Mouse (Mus musculus): ENCODE data around the gene Gnb1.
A peak's percentile ranks its signal among the peaks of the same experiment; 100 is the strongest.

Gene Gnb1

DNA sequence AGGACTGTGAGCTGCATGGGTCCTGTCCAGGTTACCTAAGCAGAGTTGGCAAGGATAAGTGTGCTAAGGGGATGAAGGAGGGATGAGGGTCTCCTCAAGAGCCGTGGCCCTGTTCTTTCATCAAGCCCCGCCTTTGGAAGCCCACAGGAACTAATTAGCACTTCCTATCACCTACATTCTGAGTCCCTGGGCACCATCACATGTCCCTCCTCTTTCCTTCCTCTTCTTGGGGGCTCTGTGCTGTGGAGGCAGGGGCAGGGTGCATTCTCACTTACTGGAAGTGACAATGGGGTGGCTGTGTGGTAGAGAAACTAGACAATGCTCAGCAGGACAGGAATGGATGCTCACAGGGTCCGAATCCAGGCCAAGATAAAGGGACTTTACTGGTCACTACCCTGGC lies 3.4 kb upstream of the Gnb1 start:
- DNase-seq, result no peak

DNA sequence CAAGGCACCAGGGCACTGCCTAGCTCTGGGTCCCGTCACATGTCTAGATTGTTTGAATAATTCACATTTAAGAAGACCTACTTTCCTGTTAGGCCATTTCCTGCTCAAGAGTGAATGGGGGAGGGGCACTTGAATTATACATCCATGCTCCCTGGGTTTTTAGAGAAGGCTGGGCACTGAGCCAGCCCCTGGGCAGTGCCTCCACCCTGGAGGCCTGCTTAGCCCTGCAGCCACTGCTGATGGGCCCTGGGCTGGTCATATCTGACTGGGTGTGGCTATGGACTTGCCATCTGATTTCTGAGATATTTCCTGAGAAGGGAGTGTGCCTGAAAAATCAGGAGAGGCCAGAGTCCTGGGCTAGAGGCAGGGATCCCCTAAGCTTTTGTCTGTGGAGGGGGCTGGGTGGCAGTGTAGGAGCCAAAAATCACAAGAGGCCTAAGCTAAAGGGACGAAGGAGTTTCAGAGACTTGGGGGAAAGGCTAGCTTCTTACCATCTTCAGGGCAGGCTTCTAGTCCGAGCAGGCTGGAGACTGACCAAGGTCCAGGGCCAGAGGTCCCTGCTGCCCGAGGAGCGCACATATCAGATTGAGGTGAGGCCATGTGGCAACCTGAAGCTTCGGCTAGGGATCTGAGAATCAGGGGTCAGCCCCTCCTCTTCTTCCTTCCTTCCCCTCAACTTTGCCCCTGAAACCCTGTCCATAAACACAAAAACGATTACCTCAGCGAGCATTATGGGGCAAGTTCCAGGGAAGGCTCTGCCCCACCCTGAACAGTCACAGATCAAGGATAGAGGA lies 2.7 kb upstream of the Gnb1 start:
- DNase-seq, result no peak

GRCm38 (mm10) chr4:155489101-155489970 lies 1.8 kb upstream of the Gnb1 start:
- no peak for DNase-seq

DNA sequence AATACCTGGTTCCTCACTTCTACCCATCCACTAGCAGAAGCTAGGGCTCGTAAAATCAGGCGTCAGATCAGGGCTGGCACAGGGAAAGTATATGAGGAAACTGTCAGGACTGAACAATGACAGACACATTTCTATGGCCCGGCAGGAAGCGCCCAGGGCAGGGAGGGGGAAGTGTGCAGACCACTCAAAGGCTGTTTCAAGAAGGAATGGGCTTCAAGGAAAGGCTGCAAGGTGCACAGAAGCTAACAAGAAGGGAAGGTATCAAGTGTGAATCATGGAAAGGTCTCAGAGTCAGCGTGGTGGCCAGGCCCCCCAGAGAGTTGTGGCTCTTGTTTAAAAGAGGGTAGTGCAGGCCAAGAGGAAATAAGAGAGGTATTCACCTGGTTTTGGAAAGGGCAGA lies 705 bp upstream of the Gnb1 start:
- DNase-seq, result no peak

- no peak for DNase-seq
These were observed 469 bp downstream of the Gnb1 start for GRCm38 (mm10) chr4:155491529-155492130.

GRCm38 (mm10) chr4:155492131-155492633 lies 1.0 kb downstream of the Gnb1 start:
- peak; percentile 63 for DNase-seq

GRCm38 (mm10) chr4:155494891-155495290 lies 3.7 kb downstream of the Gnb1 start:
- no peak for DNase-seq

- no peak for DNase-seq
These were observed 6.8 kb downstream of the Gnb1 start for GRCm38 (mm10) chr4:155497963-155498362.

GRCm38 (mm10) chr4:155501126-155501525 lies 10.0 kb downstream of the Gnb1 start:
- DNase-seq, result no peak

DNA sequence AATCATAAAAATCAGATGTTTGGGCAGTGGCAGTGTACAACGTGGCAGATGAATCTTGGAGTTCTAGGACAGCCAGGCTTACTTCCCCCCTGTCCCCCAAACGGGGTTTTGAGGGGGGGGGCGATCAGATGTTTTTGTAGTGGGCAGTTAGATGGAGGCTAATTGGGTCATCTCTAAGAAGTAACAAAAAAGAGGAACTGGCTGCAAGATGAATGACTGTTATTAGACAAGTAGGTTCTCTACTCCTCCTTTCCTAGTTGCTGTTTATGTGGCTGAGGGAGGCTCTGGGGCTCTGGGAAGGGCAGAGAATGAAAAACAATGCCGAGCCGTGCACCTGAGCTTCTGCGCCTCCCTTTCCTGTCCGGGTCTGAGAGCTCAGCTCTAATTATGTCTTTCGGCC lies 13.9 kb downstream of the Gnb1 start:
- DNase-seq, result no peak

DNA sequence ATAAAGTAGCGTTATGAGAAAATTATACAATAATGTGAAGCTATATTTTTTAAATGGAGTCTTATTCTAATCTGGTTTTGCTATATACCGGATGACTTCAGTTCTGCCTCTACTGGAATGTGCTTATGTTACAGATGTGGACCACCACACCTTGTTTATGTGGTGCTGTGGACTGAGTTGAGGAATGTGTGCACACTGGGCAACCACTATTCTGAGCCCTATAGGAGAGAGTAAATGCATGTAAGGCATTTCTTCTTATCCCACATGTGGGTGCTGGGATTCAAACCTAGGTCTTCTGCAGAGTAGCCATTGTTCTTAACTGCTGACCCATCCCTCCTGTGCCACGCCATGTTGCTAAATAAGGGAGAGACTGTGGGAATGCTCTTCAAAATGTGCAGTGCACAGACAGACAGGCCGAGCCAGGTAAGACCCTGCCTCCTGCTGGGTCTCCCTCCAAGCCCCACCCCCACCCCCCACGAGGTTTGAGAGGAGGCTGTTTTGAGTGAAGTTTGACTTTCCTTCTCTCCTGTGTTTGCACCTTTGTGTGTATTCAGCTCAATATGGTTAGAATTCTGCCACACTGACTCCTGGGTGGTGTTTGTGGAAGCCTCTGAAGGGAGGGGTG lies 14.6 kb downstream of the Gnb1 start:
- DNase-seq, result no peak

GRCm38 (mm10) chr4:155508614-155509013 lies 17.5 kb downstream of the Gnb1 start:
- no peak for DNase-seq

GRCm38 (mm10) chr4:155510981-155511380 lies 19.8 kb downstream of the Gnb1 start:
- DNase-seq, result no peak

DNA sequence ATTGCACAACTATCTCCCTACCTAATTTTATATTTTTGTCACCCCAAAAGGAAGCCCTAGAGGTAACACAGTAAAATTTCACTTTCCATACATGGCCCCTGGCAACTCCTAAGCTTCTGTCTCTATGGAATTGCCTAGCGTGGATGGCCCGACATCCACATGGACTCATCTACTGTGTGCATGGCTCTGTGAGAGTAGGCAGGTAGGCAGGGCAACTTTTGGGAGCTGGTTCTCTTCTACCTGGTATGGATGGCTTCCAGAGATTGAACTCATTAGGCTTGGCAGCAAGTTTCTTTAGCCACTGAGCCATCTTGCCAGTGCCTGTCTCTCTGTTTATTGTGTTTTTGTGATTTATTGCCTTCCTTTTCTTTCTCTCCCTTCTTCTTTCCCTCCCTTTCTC lies 23.6 kb downstream of the Gnb1 start:
- no peak for DNase-seq

GRCm38 (mm10) chr4:155517948-155518517 lies 26.9 kb downstream of the Gnb1 start:
- peak; percentile 30 for DNase-seq

- DNase-seq, result no peak
These were observed 31.2 kb downstream of the Gnb1 start for GRCm38 (mm10) chr4:155522327-155522726.

DNA sequence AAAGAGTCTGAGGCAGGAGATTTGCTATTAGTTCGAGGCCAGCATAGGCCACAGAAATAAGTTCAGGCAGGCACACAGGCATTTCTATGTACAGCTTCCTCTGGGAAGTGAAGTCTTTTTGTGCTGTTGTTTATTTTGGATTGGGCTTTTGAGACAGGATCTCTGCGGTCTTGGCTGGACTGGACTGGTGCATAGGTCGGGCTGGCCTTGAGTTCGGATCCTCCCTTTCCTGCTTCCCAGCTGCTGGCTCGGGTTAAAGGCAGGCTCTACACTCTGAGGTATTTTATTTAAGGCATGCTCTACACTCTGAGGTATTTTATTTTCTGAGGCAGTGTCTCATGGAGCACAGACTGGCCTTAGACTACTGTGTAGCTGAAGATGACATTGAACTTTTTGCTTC lies 34.6 kb downstream of the Gnb1 start:
- no peak for DNase-seq

DNA sequence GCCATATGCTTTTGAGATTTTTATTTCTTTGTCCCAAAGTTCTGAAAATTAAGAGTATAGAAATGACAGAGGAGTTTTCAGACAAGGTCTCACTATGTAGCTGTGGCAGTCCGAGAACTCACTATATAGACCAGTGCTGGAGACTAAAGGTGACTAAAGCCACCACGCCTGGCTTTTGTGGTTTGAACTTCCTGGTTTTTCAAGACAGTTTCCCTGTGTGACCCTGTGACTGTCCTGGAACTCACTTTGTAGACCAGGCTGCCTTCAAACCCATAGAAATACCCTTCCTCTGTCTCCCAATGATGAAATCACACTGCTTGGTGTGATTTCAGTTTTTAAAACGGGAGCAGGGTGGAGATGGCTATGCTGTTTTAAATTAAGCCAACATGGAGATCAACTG lies 38.1 kb downstream of the Gnb1 start:
- no peak for DNase-seq

DNA sequence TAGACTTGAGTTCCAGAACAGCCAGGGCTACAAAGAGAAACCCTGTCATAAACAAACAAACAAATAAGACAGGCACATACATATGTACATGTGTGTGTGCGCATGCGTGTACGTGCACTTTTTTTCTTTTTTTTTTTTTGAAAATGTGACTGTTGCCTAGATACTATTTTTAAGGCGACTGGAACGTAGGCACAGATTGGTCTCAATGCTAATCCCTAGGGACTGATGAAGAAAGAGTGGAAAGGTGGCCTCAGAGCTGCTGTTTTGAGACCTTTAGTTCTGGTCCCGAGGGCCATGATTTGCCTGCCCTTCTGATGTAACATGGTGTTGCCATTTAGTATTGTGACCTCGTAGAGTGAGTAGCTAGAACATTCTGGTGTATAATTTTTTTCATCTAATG lies 58.8 kb downstream of the Gnb1 start:
- DNase-seq, result no peak

GRCm38 (mm10) chr4:155550446-155550845 lies 59.3 kb downstream of the Gnb1 start:
- no peak for DNase-seq

- DNase-seq, result no peak
These were observed 59.9 kb downstream of the Gnb1 start for GRCm38 (mm10) chr4:155551073-155551472.

DNA sequence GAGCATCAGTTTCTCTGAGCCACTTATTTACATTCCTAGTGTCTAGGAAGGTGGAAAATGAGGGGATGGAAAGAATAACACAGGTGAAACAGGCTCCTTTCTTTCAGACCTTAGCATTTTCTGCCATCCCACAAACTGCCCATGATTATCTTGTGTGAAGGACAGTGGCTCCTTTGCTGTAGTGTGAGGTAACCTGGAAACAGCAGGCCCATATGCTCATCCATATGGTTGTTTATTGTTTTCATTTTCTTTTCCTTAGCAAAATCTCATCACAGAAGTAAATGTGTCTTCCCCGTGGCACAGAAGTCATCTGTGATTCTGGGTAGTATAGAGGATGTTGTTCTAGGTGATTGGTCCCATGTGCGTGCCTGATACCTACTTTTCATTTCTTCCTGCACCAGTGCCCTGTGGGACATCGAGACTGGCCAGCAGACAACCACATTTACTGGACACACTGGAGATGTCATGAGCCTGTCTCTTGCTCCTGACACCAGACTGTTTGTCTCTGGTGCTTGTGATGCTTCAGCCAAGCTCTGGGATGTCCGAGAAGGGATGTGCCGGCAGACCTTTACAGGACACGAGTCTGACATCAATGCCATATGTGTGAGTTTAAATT lies 61.9 kb downstream of the Gnb1 start:
- no peak for DNase-seq

Measured in thymus, postnatal 4 days (tissue).